Mouse (Mus musculus) cortical plate, adult 2 months (tissue): ENCODE measurements around the gene Gimap7.

Experiments
- CTCF ChIP-seq: fragments of 200-500 bp; IDR thresholded peaks from 2 replicates; pipeline ENCODE4 v1.5.1; 2011; ENCODE audit warnings: mild to moderate bottlenecking, control low read depth, low read length; ENCODE audit not compliant: insufficient read depth; ENCODE audit errors: extremely low read depth
- POLR2A ChIP-seq: fragments of 200-500 bp; IDR thresholded peaks from 2 replicates; pipeline ENCODE4 v1.6.1; 2011; ENCODE audit warnings: mild to moderate bottlenecking, low read length, control low read depth; ENCODE audit not compliant: insufficient read depth; ENCODE audit errors: extremely low read depth

DNA sequence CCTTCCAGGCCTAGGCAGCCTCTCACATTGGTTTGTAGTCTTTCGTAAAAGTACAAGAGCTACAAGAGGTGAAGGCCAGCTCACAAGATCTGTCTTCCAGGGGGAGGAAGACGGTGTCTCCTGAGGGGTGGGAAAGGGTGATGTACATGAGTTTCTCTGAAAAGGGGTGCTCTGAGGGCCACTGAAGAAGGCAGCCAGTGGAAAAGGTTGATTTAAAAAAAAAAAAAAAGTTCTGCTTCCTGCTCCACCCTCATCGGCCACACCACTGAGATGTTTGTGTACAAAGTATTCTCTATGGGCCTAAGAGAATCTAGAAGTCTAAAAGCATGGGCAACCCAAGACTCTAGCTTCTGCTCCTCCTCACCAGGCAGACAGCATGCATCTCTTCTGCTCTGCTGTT is 52.3 kb downstream of the Gimap7 start, which contains the start of gene Gimap3:
- TF ChIP-seq CTCF (no peak), POLR2A (no peak)
